Mouse (Mus musculus) CD4-positive helper T cell, adult 2 months (primary cell): ENCODE measurements around the gene Slc25a44.

ENCODE experiments used
- DNase-seq: peaks from one replicate; pipeline ENCODE4 v3.0.0-alpha.2; 2012; ENCODE audit warnings: low read depth, missing footprints, low spot score

Slc25a44 gene

GRCm38 (mm10) chr3:88424605-88425329 lies at the start of gene Slc25a44:
Gene Slc25a44, minus strand, starts transcription at chr3:88425139.
- DNase-seq: peak; percentile 97

- no peak for DNase-seq
Measured at GRCm38 (mm10) chr3:88473571-88473970, 48.6 kb upstream of the Slc25a44 start.

- DNase-seq: no peak
Measured at GRCm38 (mm10) chr3:88473020-88473419, 48.1 kb upstream of the Slc25a44 start.

- no peak for DNase-seq
Measured at GRCm38 (mm10) chr3:88470943-88471479, 46.1 kb upstream of the Slc25a44 start.

- DNase-seq: no peak
Measured at GRCm38 (mm10) chr3:88469466-88469865, 44.5 kb upstream of the Slc25a44 start.

DNA sequence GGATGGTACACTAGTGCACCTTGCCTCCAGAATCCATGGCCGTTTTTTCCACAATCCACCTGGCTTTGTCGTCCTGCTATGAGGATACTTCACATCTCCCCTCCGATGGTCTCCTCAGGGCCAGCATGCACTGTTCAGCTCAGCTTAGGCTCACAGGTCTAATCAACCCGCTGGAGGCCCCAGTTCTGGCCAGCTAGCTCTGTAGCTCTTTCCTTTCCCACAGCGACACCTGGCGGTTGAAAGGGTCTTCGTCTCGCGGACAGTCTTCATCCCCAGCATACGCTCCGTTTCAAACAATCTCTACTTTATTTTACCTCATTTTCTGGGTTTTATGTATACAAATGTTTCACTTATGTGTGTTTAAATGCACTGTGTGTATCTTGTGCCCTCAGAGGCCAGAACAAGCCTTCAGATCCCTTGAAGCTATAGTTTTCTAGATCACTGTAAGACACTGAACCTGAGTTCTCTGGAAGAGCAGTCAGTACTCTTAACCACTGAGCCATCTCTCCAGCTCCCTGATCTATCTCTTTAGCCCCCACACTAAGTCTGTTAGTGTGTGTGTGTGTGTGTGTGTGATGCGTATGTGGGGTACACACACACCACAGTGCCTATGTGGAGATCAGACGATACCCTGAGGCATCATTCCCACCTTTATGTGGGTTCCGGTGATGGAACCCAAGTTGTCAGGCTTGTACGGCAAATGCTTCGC lies 42.3 kb upstream of the Slc25a44 start:
- peak; percentile 83 for DNase-seq

DNA sequence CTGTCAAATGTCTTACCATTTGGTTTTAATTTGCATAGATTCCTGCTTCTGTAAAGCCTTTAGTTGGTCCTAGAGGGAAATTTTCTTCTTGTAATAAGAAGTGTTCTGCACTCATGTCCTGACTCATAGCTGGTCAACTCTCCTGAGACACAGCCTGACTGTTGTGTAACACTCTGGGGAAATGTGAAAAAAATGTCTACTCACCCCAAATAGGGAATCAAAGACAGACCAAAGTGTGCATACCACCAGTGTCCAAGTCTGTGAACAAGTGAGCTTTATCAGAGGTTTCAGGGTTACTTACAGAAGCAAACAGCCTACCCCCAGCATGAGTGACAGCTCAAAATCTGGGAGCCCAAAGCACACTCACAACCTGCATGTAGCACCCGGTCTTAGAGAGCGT lies 40.2 kb upstream of the Slc25a44 start:
- no peak for DNase-seq

DNA sequence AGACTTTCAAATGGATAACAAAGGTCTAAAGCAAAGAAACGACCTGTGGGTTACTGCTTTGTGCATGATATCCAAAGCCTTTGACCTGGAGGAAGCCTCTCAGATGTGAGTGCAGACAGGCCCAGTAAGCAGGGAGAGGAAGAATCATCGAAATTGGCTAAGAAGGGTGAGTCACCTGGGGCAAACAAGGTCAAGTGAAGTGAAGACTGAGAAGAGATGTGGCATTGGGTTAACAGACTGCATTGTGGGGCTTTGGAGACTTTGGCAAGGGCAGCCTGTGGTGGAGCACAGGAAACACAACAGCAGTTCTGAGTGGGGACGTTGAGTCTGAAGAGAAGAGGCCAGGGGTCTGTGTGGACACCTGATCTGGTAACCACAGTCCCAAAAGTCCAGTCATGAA lies 39.5 kb upstream of the Slc25a44 start:
- DNase-seq: no peak

GRCm38 (mm10) chr3:88460983-88461696 lies 36.2 kb upstream of the Slc25a44 start, which contains the start of gene Sema4a:
Gene Sema4a, minus strand, starts transcription at chr3:88461182.
- no peak for DNase-seq

GRCm38 (mm10) chr3:88460029-88460428 lies 35.1 kb upstream of the Slc25a44 start:
- no peak for DNase-seq

GRCm38 (mm10) chr3:88458778-88459219 lies 33.9 kb upstream of the Slc25a44 start:
- DNase-seq: no peak

DNA sequence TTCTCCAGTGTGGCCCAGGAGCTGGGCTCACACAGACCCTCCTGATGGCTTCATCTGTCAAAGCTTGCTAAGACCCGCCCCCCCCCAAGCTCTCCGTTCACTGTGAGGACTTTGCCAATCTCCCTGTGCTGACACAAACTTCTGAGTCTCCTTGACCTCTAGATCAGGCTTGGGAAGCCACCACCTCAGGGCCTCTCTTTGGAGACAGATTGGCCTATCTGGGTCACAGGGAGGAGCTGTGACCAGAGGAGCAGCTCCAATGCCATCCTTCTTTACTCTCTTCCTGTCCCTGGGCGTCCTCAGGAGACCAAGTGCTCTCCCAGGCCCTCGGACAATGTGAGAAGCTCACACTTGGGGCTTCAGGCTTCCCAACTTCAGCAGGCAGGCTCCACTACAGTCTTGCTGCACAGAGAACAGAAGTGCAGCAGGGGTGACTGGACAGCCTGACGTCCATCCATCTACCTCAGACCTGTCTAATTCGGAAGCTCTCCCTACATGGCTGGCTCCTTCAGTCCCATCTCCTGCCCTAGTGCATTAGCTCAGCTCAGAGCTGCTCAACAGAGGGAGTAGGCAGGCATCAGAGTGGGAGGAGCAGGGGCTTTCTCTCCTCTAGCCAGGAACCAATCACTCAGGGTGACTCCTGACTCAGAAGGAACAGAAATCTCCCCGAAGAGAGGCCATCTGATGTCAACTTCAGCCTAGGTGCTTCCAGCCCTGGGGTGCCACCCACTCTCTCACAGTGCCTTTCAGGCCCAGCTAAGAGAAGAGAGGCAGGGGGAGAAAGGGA lies 32.0 kb upstream of the Slc25a44 start:
- peak; percentile 52 for DNase-seq

DNA sequence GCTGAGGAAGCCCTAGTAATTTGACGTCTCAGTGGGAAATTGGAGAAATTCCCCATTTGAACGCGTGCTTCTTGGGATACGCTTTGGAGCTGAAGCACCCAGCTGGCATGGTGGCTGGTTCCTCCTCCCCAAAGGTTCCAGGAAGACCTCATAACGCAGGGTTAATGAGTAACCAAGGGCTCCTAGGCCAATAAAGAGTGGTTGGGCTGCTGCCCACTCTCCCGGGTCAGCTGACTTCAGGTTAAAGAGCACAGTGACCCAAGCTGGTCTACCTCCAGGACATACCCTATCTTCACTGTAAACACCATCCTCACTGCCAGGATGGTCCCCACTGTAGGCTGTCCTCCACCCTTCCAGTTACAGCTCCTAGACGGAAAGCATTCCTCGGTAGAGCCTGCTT lies 31.4 kb upstream of the Slc25a44 start:
- no peak for DNase-seq

DNA sequence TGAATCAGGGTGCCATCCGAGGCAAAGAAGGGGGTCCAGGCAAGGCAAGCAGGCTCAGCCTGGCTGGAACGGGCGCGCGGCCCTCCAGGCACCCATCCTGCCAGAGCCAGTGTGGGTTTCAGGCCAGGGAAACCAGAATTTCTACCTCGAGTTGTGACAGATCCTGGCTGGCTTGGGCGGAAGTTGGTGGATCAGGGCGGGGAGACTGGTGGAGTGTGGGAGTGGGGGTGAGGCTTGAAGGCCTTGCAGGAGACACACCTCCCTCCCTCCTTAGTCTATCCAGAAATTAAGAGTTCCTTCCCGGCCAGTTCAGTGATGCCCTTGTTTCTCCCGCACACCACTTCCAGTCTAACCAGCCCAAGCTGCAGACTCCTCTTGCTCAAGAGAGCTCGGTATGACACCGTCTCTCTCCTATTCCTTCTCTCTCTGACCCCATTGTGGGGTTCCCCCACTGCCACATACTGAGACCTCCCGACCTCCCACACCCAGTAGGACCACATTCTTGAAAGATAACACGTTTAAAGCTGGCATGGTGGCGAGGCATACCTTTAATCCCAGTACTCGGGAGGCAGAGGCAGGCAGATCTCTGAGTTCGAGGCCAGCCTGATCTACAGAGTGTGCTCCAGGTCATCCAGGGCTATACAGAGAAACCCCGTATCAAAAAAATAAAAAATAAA lies 30.8 kb upstream of the Slc25a44 start:
- peak; percentile 38 for DNase-seq

DNA sequence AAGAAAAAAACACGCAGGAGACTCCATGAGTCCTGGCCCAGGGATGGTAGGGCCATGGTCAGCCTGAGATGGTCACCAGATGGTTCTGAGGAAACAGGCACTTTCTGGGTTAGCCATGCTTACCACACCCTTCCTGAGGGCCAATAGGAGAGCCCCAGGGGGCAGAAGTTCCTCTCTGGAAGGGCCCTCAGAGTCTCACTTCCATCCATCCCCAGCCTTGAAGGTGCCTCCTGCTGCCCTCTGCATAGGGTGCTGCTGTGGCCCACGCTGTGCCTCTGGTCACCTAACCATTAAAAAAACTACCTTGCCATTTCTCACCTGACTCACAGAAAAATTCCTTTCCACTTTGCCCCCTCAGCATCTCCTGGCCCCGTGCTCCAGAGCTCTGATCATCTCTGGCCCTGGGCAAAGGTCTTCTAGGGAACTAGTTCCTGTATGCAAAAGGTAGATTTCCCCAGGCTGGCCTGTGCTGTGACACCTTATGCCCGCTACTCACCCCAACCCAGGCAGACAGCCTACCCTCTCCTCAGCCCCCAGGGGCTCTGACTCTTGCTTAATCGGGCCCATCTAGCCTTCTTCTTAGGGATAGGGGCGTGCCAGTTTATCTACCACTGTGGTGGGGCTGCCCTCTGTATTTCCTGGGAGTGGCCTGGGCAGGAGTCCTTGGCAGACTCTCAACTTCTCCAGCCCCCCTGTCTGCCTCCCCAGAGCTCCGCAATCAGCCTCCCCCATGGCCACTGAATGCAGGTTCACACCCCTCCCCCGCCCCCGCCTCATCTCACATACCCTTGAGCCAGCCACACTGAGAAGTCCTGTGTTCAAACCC lies 30.0 kb upstream of the Slc25a44 start:
- DNase-seq: peak; percentile 57

DNA sequence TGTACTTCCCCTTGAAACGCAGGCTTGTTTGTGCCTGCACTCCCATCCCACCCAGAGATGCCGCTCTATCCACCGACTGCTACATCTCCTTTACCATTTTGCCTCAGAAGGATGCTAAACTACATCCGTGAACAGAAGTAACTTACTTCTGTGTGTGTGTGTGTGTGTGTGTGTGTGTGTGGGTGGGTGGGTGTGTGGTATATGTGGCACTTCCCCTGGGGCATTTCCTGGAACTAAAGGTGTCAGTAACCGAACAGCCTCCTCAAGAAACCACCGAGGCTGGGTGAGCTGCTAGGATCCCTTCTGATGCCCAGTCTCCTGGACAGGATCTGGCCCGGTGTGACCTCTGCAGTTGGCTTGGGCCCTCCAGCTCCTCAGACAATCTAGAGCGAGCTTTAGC lies 29.0 kb upstream of the Slc25a44 start:
- peak; percentile 89 for DNase-seq

- DNase-seq: peak; percentile 78
Measured at GRCm38 (mm10) chr3:88453369-88453768, 28.4 kb upstream of the Slc25a44 start.

DNA sequence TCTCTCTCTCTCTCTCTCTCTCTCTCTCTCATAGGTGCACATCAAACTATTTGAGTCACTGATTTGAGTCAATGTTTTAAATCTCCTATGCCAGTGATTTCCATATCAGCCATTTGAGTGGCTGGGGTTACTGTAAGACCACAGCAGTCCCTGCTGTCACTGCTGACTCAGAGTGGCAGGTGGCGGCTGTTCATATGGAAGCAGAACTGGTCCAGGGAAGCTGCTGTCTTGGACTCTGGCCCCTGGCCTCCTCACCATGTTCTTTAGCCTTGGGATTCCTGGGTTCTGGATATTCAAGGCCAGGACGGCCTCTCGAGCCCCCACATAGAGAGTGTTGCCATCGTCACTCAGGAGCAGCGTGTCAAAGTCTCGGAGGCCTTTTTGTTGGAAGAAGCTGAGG lies 27.8 kb upstream of the Slc25a44 start:
- peak; percentile 37 for DNase-seq

DNA sequence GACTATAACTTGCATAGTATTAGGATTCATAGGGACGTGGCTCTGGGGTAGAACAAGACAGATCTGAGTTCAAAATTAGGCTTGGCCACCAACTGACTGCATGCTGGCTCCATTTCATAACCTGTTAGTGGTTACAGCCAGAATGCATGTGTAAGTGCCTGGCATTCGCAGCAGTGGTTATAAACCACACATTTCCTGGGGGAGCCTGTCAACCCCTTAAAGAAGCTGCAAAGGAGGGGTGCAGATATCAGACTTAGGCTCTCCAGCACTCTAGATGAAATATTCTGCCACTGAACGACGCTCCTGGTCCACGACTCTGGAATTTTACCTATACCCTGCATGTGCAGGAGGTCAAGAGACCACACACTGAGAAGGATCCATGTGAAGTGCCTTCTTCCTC lies 27.3 kb upstream of the Slc25a44 start:
- DNase-seq: peak; percentile 59
